Mouse (Mus musculus) regulatory T cell (primary cell): ENCODE measurements around the gene Rrnad1.

Experiments
- in situ Hi-C: fragments of 300-600 bp; cut with MboI, MseI; formaldehyde crosslinking; loops from one replicate; pipeline ENCODE4 v1.15.1; 2025; ENCODE audit warnings: high pct_unique_total_duplicates

The Rrnad1 gene

GRCm38 (mm10) chr3:87930078-87930795, at the start of gene Rrnad1, which contains the start of gene Isg20l2:
Gene Rrnad1, minus strand, starts transcription at chr3:87930717.
Gene Isg20l2, plus strand, starts transcription at chr3:87930314.
- in situ Hi-C loops = no loop called here

GRCm38 (mm10) chr3:87980085-87980484, 49.6 kb upstream of the Rrnad1 start:
- in situ Hi-C loops = no loop called here

GRCm38 (mm10) chr3:87979493-87979892, 49.0 kb upstream of the Rrnad1 start:
- in situ Hi-C loops = no loop called here

GRCm38 (mm10) chr3:87974381-87974987, 44.0 kb upstream of the Rrnad1 start:
- in situ Hi-C loops = no loop called here

GRCm38 (mm10) chr3:87973593-87974380, 43.3 kb upstream of the Rrnad1 start:
- in situ Hi-C loops = no loop called here

GRCm38 (mm10) chr3:87972776-87973175, 42.3 kb upstream of the Rrnad1 start:
- in situ Hi-C loops = no loop called here

- in situ Hi-C loops = no loop called here
These were observed 41.7 kb upstream of the Rrnad1 start for GRCm38 (mm10) chr3:87972203-87972664.

- in situ Hi-C loops = no loop called here
These were observed 41.1 kb upstream of the Rrnad1 start for GRCm38 (mm10) chr3:87971489-87972202.

- in situ Hi-C loops = no loop called here
These were observed 40.5 kb upstream of the Rrnad1 start, which contains the start of gene Nes for GRCm38 (mm10) chr3:87970939-87971488. Gene Nes, plus strand, starts transcription at chr3:87971078.

GRCm38 (mm10) chr3:87970184-87970938, 39.8 kb upstream of the Rrnad1 start:
- in situ Hi-C loops = no loop called here

GRCm38 (mm10) chr3:87960586-87961191, 30.2 kb upstream of the Rrnad1 start:
- in situ Hi-C loops = no loop called here

- in situ Hi-C loops = no loop called here
These were observed 29.7 kb upstream of the Rrnad1 start for GRCm38 (mm10) chr3:87960191-87960585.

- in situ Hi-C loops = no loop called here
These were observed 28.9 kb upstream of the Rrnad1 start for GRCm38 (mm10) chr3:87959371-87959770.

GRCm38 (mm10) chr3:87958967-87959366, 28.4 kb upstream of the Rrnad1 start:
- in situ Hi-C loops = no loop called here

GRCm38 (mm10) chr3:87958476-87958875, 28.0 kb upstream of the Rrnad1 start:
- in situ Hi-C loops = no loop called here

GRCm38 (mm10) chr3:87958056-87958455, 27.5 kb upstream of the Rrnad1 start:
- in situ Hi-C loops = no loop called here

- in situ Hi-C loops = no loop called here
These were observed 21.9 kb upstream of the Rrnad1 start for GRCm38 (mm10) chr3:87952440-87952839.

GRCm38 (mm10) chr3:87951946-87952345, 21.4 kb upstream of the Rrnad1 start:
- in situ Hi-C loops = no loop called here

GRCm38 (mm10) chr3:87949955-87950515, 19.5 kb upstream of the Rrnad1 start:
- in situ Hi-C loops = no loop called here
